Mouse (Mus musculus) kidney, adult 9 months (tissue): Measurements from ENCODE around the gene Fam168a.

Source experiments
- DNase-seq: peaks from one replicate; pipeline ENCODE4 v3.0.0; 2022

Gene Fam168a

DNA sequence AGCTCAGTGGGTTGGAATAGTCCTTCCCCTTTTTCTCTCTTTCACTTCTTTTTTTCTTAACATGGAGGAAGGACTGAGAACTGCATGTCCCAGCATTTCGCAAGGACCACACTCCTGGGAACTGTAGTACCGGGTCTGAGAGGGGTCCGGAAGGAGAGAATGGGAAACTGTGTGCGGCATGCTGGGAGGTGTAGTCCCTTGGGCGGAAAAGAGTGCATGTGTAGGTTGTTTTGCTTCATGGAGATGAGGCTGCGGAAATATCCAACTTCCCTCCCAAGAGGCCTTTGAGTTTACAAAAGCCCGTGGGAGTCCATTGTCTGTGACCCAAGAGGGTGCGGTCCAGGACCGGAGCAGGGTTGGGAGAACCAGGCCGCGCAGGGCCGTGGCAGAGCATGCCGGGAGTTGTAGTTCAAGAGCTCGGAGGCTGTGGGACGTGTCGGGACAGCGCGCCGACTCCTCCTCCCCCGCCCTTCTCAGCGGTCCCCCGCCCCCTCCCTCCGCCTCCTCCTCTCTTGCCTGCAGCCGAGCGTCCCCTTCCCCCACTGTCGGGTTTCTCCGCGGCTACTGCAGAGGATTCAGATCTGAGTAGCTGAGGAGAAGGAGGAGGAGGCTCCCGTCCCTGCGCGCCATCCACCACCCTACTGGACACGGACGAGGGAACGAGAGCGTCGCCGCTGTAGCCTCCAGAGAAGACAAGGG, at the start of gene Fam168a:
Fam168a (plus strand) TSS at position 493 of the 699 bp plus-strand sequence.
- DNase-seq = peak; percentile 96

DNA sequence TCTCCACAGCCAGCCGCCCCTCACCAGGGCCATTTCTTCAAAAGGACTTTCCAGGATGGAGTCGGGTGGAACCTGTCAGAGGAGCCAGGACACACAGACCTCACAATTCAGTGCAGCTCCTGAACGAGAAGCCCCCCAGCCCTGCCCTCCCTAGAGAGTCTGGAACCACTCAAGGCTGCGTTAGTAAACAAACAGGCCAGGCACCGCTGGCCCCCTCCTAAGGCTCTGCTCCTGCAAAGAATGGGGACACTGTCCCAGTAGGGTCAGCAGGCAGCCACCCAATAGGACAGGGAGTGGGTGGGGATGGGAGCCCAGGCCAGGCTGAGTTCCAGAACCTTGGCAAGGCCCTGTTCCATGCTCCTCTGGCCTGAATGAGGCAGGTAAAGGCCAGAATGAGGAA, 49.7 kb upstream of the Fam168a start:
- no peak for DNase-seq

DNA sequence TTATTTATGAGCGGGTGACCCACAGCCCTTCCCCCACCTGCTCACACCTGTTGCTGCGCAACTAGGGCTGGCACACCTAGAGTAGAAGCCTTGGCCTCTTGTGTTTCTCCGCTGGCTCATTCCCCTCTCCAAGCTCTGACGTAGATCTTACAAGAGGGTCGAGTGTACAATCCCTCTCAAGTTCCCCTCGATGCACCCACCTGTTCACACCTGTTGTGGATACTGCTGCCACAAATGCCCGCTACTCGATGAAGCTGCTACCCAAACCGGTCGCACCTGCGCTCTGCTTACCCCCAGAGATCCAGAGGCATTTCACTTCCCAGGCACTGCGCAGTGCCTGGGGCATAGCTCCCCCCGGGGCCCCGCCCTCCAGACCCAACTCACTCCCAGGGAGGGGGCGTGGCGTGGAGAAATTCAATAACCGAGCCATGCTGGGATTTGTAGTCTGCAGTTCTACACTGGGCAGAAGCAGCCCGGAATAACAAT, 48.3 kb upstream of the Fam168a start:
- DNase-seq = peak; percentile 48

DNA sequence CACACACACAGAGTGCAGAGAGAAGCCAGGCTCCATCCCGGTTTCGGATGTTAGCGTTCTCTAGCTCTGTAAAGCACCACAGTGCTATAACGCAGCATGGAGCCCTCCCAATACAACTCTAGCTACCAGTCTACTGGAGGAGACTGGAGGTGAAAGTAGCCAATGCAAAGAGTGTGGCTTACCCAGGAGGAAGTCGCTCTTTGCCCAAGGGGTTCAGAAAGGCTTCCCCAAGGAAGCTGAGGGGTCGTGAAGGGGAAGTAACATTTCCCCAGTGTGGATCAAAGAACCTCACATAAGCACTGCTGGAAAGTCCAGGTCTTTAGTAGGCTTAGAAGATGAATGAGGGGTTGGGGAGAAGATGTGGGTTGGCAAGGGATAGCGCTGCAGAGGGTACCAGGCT, 45.2 kb upstream of the Fam168a start:
- DNase-seq = no peak

DNA sequence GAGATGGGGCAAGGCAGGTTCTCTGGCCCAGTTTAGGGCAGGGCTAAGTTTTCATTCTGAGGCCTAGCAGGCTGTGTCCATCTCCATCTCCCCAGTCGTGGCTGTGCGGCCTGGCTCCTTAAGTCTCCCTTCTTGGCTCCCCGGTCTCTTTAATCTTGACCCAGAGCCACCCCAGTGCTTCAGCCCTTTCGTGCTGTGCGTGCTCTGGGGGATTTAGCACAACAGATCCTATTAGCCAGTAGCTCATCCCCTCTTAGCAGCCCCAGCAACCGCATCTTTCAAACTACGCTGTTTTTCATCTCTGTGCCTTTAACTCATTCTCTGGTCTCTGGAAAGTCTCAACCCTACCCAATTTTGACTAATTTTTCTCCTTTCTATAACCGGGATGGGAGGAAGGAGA, 44.2 kb upstream of the Fam168a start, which contains the start of gene Plekhb1:
Plekhb1 (minus strand) TSS at position 184 of the 400 bp plus-strand sequence.
- DNase-seq = no peak

DNA sequence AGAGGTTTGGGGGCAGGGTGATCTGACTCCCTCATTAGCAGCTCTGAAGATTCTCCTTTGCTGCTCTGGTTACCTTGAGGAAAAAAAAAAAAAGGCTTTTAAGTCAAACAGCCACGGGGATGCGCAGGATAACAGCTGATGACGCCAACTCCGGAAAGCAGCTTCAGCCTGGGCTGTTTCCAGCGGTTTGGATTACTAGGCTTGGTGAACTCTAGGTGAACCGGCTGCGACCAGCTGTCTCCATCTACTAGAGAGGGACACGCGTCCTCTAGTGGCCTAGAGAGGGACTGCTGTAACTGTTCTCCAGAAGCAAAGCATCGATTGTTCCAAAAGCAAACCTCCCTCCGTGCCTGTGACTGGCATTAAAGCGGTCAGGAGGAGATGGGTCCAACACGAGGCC, 43.2 kb upstream of the Fam168a start:
- DNase-seq = peak; percentile 96

DNA sequence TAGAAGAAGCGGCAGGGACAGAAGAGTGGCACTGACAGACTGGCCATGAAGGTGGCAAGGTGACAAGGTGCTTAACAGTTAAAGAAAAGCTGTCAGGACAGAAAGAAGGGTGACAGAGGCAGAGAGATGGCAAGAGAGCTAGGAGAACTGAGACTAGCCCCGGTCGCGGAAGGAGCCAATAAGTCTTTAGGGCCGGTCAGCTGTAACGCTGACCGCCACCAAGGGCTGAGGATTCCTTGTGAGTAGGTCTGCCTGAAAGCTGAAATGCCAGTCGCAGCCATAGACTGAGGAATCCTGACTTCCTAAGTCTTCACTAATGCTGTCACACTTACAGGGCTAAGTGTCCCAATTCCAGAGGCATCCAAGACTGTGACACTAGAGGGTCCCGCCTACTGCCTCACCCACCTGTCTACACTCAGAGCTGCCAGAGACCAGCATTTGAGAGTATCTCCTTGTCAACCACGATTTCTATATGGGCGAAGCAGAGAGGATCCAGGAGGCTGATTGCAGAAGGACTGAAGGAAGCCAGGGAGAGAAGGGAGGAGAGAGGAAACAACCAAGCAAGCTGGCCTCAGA, 42.6 kb upstream of the Fam168a start:
- DNase-seq = no peak

DNA sequence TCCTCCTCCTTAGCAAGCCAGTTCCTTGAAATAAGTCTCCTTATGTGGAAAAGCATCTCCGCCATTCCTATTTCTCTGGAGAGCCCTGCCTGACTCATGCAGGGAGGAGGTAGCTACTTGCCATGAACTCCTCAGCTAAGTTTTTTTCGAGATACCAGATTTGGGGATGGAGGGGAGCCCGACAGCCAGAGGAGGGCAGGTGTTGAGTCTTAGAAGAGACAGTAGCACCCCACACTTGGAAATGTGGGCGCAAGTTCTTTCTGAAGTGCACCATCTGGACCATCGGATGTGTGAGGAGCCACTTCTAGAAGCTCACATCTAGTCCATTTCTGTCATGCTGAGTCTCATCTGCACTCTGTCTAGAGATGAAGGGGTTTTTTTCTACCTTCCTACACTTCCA, 35.8 kb upstream of the Fam168a start:
- no peak for DNase-seq

DNA sequence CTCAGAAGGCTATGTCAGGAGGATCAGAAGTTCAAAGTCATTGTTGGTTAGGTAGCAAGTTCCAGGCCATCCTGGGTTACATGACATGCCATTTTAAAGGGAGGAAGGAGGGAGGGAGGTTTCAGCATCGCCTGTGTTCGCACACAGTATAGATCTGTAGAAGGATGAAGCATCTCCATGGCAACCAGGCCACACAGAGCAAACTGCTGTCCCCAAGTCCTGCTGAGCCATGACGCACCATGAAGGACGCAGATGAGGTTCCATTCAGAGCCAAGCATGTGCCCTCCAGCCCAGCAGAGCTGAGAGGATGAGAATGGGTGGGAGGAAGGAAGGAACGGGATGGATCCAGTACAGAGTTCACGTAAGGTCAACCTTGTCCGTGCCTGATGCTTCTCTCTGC, 33.0 kb upstream of the Fam168a start:
- no peak for DNase-seq

DNA sequence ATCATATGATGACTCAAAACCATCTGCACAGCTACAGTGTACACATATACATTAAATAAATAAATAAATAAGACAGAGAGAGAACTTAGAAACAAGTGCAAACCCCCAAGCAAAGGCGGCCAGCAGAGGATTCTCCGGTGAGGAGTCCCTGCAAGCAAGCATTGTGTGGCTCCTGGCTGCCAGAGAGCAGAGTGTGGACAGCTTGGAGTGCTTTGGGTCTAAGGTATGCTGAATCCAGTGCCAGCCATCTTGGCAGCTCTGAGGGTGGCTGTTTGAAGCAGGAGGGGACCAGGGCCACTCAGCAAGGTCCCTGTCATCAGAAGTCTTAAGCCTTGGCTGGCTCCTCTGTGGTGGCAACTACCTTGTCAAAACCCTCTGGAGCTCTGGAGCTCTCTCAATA, 31.5 kb upstream of the Fam168a start:
- DNase-seq = no peak

DNA sequence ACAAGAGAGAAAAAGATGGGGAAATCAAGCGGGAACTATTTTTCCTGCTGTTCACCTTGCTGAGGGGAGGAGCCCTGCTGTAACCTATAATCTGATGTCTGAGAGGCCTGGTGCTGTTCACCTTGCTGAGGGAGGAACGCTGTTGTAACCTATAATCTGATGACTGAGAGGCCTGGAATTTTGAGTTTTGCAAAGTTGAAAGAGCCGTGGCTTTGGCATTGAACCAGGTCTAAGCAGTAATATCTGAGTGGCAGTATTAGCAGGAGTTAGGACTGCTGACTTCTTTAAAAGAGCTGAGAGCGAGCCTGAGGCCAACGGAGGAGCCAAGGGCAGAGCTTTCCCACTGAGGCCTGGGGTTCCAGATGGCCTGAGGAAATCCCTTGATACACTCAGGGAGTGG, 28.4 kb upstream of the Fam168a start:
- no peak for DNase-seq

DNA sequence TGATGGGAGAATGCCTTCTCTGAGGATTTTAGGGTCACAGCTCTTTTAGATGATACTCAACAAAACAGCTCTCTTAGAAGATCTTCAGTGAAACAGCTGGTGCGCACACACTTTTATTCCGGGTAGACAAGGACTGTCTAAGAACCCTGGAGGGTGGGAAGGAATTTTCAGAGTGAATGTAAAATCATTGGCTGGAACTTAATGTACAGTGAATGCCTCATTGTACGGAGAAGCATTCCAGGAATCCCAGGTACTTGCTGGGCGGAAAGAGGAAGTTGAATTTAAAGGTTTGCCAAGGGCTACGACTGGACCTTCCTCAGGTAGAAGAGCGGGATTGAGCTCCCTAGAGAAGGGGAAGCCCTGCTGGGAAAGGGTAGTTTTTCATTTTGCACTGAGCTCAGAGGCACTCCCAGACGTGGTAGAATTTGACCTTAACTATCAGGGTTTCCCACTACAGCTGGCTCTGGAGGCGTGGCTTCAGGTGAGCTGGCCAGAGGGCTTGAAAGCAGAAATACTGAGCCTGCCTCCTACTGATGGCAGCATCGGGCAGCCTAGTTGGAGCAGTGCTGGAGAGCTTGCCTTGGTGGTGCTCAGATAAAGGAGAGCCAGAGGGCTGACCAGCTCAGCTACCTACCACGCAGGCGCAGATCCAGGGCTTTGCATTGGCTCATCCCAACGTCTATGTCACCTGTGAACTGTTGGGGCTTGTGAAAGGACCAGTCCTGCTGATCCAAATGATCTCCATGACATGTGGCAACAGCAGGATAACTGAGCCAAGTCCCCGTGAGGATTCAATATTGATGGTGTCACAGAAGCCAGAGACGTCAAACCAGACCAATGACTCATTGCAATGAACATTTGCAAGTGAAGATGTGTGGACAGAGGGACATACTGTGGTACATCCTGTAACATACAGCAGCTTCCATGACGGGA, 27.2 kb upstream of the Fam168a start:
- DNase-seq = no peak

DNA sequence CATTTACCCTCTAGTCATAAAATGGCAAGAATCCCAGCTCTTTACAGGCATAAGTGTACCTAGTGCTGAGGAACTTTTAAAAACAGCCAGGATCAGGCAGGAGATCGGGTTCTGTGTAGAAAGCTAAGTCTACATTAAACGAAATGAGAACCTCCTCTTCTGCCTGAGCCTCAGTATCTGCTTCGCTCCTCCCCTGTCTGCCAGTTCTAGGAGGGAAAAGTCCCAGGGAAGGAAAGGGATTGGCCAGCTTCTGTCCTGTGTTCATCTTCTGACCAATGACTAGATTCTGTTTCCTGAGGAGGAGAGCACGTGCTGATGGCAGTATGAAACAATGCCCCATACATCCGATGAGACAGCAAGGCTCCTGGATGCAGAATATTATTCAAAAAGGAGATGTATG, 25.3 kb upstream of the Fam168a start:
- no peak for DNase-seq

DNA sequence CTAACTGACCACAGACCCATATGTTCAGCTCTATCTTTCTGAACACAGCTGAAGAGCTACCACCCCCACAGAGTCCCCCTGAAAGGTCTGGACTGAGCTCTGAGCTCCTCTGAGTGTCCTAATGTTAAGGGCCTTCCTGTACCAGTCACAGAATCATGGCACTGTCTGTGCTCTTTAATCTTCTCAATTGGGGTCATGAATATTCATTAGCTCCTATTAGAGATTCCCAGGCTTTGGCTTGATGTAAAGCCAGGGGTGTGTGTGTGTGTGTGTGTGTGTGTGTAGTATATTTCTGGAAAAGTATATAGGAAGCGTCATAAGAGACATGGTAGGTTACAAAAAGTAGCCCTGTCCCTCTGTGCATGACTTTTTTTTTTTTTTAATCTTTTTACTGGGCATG, 23.2 kb upstream of the Fam168a start:
- no peak for DNase-seq

DNA sequence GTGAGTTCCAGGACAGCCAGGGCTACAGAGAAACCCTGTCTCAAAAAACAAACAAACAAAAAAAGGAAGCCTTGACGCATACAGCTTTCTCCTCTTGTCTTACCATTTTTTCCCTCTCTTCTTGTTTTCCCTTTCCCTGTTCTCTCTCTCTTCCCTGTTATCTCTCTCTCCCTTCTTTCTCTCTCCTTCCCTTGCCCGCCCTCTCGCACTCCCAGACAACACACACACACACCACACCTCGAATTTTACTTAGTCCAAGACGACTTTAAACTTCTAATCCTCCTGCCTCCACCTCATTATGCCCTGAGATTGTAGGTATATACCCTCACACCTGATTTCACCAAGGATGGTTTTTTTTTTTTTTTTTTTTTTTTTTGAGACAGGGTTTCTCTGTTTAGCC, 22.4 kb upstream of the Fam168a start:
- no peak for DNase-seq

DNA sequence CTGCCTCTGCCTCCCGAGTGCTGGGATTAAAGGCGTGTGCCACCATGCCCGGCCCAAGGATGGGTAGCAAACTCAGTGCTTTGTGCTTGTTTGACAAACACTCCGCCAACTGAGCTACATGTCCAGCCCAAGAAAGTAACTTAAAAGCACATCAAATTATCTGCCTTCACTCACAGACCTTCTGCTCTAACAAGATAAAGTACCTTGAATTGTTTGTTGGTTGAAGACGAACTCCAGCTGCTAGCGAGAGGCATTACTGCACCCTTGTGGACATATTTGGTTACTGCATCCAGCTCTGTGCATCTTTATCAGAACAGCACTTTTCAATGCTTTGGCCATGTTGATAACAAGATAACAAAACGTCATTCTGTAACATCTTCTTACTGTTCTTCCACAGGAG, 21.9 kb upstream of the Fam168a start:
- peak; percentile 67 for DNase-seq

DNA sequence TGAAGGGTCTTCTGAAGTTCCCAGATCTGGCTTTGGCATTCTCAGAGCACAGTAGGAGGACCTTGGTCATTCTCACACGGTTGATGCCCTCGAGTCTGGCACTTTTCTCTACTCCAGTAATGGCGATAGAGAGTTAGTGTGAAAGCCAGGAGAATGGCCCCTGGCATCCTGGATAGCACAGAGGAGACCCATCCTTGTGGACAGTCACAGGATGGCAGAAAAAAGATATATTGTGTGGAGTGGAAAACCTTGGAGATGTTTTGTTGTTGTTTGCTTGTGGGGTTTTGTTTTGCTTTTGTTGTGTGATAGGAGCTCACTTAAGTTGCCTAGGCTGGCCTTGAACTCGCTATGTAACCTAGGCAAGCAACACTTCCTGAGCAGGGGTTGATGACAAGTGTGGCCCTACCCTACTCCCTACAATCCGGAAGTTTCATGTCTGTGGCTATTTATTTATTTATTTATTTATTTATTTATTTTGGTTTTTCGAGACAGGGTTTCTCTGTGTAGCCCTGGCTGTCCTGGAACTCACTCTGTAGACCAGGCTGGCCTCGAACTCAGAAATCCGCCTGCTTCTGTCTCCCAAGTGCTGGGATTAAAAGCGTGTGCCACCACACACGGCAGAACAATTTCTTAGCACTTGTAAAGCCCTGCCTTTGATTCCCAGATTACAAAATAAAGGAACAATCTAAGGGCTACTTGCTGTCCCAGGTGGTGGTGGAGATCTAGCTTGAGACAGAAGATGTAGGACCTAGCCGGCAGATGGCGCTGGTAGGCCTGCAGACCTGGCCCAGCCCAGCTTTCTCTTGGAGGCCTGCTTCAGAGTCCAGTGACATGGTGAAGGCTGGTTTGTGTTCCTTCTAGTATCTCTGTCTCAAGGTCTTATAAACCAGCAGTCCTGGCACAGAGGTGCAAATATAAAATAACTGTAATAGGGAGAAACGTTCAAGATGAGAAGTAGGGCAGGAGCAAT, 21.1 kb upstream of the Fam168a start:
- DNase-seq = peak; percentile 64

DNA sequence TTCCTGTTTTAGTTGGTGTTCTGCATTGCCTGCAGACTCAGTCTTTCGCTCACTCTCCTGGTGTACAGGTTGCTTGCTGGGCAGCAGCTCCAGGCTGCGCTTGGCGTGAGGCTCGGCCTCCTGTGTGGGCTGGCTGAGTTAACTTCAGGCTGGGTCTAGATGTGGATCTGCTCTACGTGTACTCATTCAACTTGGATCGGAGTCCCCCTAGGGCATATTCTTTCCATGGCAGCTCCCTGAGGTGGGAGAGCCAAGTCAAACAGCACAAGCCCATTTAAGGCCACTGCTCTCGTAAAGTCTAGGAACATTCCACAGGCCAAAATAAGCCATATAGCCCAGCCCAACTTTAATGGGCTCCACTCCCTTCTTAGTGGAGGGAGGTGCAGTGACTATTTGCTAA, 18.0 kb upstream of the Fam168a start:
- DNase-seq = no peak

DNA sequence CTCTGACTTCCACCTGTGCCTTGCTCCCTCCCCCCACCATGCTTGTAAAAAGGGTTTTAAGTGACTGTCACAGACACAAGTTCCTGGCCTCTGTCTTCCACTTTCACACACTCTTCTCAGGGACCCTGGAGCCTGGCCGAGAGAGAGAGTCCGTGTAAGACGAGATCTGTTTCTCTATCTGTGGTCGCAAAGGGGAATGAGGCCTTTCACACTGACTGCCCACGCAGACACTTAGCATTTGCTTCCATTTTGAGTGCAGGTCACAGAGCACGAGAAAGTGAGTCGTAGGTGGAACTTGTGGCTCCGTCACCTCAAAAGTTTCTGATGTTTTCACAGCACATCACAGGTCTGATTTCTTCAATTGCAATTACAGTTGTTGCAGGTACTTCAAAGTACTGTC, 13.2 kb upstream of the Fam168a start:
- DNase-seq = no peak

DNA sequence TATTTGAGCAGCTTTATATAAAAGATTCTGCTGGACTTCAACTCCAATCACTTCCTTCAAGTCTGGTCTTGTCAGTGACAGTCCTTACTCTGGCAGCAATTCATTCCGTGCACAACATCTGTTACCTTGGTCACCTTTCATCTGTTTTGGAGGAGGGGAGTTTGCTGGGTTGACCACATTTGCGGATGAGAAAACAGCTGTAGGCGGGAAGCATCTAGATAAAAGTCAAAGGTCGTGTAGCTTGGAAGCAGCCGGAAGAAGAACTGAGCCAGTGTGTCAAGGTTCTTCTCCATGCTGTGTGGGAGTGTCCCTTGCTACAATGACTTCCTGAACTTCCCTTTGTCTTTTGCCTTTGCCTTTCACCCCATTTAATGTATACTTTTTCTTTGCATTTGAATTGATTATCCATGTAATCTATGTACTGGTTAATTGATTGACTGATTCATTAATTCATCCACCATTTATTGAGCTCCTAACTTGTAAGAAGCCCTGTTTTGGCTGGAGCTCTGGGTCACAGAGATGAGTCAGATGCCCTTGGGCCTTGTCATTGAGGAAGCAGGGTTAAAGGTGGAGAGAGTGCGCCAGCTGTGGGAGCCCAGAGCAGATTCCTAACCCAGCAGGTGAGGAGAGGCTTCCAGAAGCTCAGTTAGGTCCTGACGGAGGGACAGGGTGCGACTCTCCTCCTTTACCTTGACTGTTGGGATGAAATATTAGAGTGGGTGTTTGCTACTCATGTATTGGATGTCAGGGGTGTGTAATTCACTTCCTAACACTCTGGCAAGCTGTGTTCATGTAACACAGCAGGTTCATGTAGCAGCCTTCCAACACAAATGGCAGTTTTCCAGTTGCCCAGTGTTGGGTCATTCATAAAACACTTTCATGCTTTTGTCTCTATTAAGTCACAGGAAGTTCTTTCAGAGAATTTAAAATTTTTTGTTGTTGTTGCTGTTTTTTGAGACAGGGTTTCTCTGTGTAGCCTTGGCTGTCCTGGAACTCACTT, 6.4 kb upstream of the Fam168a start:
- peak; percentile 9 for DNase-seq

DNA sequence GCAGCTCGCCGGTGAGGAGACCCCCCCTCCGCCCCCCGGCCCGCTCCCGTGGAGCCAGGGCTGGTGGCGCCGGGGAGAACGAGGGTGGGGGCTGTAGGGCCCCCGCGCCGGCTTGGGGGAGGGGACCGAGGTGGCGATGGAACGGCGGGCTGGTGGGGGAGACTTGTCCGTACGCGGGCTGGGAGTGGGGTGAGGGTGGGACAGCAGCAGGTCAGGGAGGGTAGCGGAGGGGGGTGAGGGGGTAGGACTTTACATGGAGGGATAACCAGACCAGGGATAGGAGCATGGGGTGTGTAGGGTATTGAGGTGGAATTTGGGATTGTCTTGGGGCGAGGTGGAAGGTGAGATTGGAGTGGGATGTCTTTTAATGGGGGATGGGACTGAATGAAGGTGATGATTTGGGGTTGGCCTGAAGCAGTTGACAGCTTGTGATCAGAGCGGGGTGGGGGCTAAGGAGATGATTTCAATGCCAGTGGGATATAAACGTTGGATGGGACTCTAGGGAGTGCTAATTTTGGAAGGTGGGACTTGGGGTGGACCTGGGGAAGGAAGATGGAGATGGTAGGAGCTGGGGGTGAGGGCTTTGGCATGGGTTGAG, 547 bp downstream of the Fam168a start:
- peak; percentile 25 for DNase-seq
